Mouse (Mus musculus) lung, adult 2 months (tissue): ENCODE results near the gene Hsd17b14.
"Not testable (repeated sequence)": the region's sequence is repeated elsewhere in the genome, so short reads cannot be mapped to it uniquely, and the experiment has no call there.

ENCODE experiments used
- CTCF ChIP-seq: fragments of 200-500 bp; IDR thresholded peaks from 2 replicates; pipeline ENCODE4 v1.5.1; 2011; ENCODE audit warnings: mild to moderate bottlenecking, low read length, control low read depth; ENCODE audit not compliant: insufficient read depth
- POLR2A ChIP-seq: fragments of 200-500 bp; IDR thresholded peaks from 2 replicates; pipeline ENCODE4 v1.6.1; 2011; ENCODE audit warnings: low read depth, mild to moderate bottlenecking, control low read depth, low read length, borderline replicate concordance; ENCODE audit errors: extremely low read depth

DNA sequence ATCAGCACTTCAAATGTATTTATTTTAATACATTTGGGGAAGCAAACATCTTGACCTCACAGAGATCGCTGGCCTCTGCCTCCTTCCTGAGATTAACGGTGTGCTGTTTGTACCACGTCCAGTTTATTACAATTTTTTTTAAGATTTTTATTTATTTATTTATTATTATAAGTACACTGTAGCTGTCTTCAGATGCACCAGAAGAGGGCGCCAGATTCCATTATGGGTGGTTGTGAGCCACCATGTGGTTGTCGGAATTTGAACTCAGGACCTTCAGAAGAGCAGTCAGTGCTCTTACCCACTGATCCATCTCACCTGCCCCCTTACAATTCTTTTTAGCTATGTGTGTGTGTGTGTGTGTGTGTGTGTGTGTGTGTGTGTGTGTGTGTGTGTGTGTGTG, 37.8 kb upstream of the Hsd17b14 start:
- TF ChIP-seq CTCF, POLR2A: not testable (repeated sequence)
